Mouse (Mus musculus) erythroblast, embryonic 14.5 days (primary cell): ENCODE measurements at regions not wholly inside any gene's neighbourhood (a gene's known extent, or its start where the extent isn't known, plus 50 kb on each side); places are given as distances from the start of the nearest gene placed in this dataset.

ENCODE experiments used
- GATA1 ChIP-seq: IDR thresholded peaks from 2 replicates; pipeline ENCODE4 v1.6.1; 2012; ENCODE audit warnings: low read length, inconsistent platforms, mixed read lengths
- TAL1 ChIP-seq: IDR thresholded peaks from 3 replicates; pipeline ENCODE4 v1.6.1; 2012; ENCODE audit warnings: low read length, inconsistent platforms, mixed read lengths

DNA sequence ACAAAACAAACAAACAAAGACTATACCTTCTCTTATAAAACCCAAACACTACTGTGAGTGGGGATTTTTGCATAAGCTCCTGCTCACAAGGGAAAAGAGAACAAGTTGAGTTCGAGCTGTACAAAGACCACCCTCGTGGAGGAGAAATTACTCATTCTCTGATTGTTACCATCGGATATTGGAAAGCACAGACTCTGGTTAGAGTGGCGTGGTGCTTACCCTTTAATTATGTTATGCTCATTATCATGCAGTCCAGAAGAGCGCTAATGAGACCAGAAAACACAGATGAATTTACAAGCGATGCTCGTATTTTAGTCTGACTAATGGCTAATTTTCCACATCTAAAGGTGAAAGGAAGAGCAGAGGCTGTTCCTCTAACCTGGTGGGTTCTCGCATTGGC, 721.7 kb upstream of the Cited2 start:
- TF ChIP-seq GATA1 (no peak), TAL1 (no peak)
